Mouse (Mus musculus) lung, postnatal 0 days (tissue): ENCODE data around the gene Hexim2.

Experiments
- CTCF ChIP-seq: IDR thresholded peaks from 2 replicates; pipeline ENCODE4 v1.5.1; 2016; ENCODE audit warnings: antibody characterized with exemption, mild to moderate bottlenecking
- EP300 ChIP-seq: IDR thresholded peaks from 2 replicates; pipeline ENCODE4 v1.6.1; 2016; ENCODE audit warnings: antibody characterized with exemption, mild to moderate bottlenecking, control low read depth

DNA sequence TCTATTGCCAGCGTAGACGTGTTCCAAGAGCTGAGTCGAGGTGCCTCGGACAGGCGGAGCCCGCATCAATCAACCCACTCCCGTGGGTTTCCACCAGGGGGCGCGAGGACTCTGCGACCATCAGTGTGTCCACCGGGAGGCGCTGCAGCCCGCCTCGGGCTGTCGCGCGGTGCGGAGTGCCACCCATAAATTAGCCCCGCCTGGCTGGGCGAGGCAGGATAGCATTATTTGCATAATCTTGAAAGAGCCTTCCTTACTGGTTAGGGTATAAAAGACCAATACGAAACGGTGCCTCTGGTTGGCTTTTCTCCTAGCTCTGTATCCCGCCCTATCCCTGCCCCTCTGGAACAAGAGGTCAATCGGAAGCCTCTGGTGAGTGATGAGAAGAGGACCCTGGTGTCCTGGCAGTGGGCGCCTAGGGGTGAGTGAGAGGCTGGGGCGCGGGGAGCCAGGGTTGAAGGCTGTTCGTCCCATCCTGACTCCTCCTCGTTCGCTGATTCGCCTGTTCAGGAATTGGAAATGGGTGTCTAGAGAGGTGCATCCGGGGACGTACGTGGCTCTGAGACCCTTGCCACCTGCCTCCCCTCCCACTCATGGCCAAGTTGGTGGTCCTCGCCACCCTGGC, 29.4 kb upstream of the Hexim2 start:
- TF ChIP-seq EP300, result no peak
- peak; percentile 100 for TF ChIP-seq CTCF
